Mouse (Mus musculus): ENCODE results near the gene Ptn. TPM values are rescaled to one million over a fixed set of nuclear protein-coding genes. Genes with fewer than 3 reads are reported as not detected.

Gene Ptn
- polyA plus RNA-seq (2014; fragmentation: Nextera tagmentation; extraction: Ambion mirVana) = 385 and 413 TPM in 2 replicates

DNA sequence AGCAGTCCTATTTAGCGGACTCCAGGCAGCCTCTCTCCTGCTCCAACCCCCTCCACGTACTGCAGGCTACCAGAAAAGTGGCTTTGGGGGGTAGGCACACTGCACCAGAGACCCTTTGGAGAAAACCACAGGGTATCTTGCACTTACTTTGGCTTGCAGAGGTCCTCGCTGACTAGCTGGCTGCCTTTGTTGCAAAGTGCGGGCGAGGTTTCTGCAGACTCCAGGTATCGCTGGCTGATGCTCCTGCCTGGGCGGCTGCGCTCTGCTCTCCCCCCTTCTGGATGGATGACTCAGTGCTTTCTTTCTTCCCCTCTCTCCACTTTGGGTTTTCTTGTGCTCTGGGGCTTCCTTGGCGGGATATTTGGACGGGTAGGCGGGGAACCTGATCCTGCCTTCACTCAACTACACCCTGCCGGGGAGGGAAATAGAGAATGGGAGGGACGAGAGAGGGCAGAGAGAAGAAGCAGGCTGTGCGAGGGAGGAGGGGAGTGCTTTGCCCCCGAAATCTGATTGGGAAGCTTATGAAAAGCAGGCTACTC, at the start of gene Ptn:
Gene Ptn (minus strand): TSS at position 474 of the 539 bp plus-strand sequence.
- H3K9ac ChIP-seq (ENCODE audit: low read depth, low read length) = peak within 1 kb of the TSS; percentile 76
- ATAC-seq (ENCODE audit: low FRiP score) (peak; percentile 84), DNase-seq (ENCODE audit: low spot score) (peak; percentile 70)
- H3K27ac ChIP-seq (ENCODE audit: low read depth, low read length) = peak within 1 kb of the TSS; percentile 85
- peak within 1 kb of the TSS; percentile 67 for H3K4me2 ChIP-seq (replicated peaks; ENCODE audit: low read depth, low read length)
- no peaks in the 10 kb centered on the region for H3K36me3 ChIP-seq (ENCODE audit: control insufficient read depth, insufficient read depth, low read length)
- peaks cover 3% of the 10 kb centered on the region; the same call in 1 of the 2 replicates for H3K4me1 ChIP-seq (replicated peaks; ENCODE audit: control insufficient read depth, insufficient read depth, low read length)
- H3K9me3 ChIP-seq (ENCODE audit: control insufficient read depth, low read length) = no peaks in the 10 kb centered on the region
- peak within 1 kb of the TSS; percentile 61 for H3K4me3 ChIP-seq (ENCODE audit: low read depth, low read length)
- 0% methylated on average over 15 of the region's 15 CpGs for WGBS
- H3K27me3 ChIP-seq (ENCODE audit: control insufficient read depth, insufficient read depth, low read length) = peaks cover 2% of the 10 kb centered on the region; the same call in 1 of the 2 replicates

DNA sequence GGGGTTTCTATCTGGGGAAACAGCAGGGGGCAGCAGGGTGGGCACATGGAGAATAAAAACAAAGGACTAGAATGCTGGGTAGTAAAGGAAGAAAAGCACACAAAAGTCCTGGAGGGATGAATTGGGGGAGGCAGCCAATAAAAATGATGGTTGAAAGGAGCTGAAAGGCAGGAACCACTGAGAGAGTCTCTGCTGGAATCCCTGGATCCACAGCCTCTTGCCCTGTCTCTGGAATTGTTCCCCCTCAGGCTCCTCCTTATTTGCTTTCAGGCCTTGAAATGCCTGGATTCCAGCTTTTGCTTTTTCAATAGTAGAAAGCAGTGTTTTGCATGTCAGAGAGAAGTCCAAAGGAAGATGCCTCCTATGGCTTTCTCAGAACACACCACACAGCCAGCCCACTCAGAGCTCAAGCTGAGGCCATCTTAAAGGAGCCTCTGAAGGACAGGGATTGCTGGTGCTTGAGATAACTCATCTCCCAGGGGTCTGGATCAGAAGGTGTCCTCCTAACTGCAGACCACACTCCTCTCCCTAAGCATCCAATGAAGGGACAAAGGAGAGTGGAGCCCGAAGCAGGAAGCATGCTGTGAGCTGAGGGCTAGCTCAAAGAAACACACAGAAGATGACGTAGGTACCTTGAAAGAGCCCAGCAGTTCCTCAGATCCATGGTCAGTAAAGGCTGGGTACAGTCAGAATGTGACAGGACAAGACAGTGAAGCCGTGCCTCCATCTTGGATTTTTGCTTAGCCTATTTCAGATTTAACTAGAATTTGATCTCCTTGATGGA, 48.4 kb upstream of the Ptn start:
- Histone ChIP-seq H3K4me2 (replicated peaks; ENCODE audit: low read depth, low read length) (no peak overlapping the region), H3K9ac (ENCODE audit: low read depth, low read length) (no peak overlapping the region), H3K27me3 (ENCODE audit: control insufficient read depth, insufficient read depth, low read length) (no peaks in the 10 kb centered on the region), H3K9me3 (ENCODE audit: control insufficient read depth, low read length) (no peaks in the 10 kb centered on the region), H3K4me1 (replicated peaks; ENCODE audit: control insufficient read depth, insufficient read depth, low read length) (no peaks in the 10 kb centered on the region), H3K4me3 (ENCODE audit: low read depth, low read length) (no peak overlapping the region), H3K36me3 (ENCODE audit: control insufficient read depth, insufficient read depth, low read length) (no peaks in the 10 kb centered on the region), H3K27ac (ENCODE audit: low read depth, low read length) (peak overlapping the region; percentile 73)
- 31% methylated on average over 3 of the region's 3 CpGs for WGBS
- ATAC-seq (ENCODE audit: low FRiP score) (peak; percentile 75), DNase-seq (ENCODE audit: low spot score) (peak; percentile 46)

DNA sequence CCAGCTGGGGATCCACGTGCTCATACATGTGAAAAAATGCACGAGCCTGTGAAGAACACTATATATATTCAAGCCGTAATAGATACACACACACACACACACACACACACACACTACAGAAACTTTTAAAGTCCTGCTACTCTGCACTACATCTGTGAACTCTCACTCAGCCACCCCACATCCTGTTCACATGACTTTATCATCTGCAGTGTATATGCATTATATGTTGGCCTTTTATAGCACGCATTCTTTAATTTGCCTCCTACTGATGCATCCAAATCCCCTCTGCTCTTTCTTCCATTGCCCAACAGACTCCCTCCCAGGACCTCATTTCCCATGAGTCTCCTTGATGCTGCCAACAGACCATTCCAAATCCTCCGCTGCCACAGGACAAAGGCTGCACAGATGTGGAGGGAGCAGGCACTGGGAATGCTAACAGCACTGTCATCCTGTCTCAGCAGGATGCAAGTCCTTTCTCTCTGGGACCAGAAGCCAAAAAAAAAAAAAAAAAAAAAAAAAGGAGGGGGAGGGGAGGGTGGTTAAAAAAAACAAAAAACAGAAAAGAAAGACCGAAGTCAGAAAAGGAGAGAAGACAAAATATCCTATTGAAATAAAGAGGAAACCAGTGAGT, 47.7 kb upstream of the Ptn start:
- peak overlapping the region; percentile 73; the same call in 1 of the 2 replicates for H3K27ac ChIP-seq (ENCODE audit: low read depth, low read length)
- no peaks in the 10 kb centered on the region for H3K36me3 ChIP-seq (ENCODE audit: control insufficient read depth, insufficient read depth, low read length)

GRCm38 (mm10) chr6:36850422-36851129, 40.6 kb upstream of the Ptn start:
- WGBS = 82% methylated on average over 7 of the region's 7 CpGs
- H3K9ac ChIP-seq (ENCODE audit: low read depth, low read length) = no peak overlapping the region
- DNase-seq (ENCODE audit: low spot score) = no peak
- no peak overlapping the region for H3K4me3 ChIP-seq (ENCODE audit: low read depth, low read length)
- H3K4me1 ChIP-seq (replicated peaks; ENCODE audit: control insufficient read depth, insufficient read depth, low read length) = no peaks in the 10 kb centered on the region
- H3K9me3 ChIP-seq (ENCODE audit: control insufficient read depth, low read length) = no peaks in the 10 kb centered on the region
- no peaks in the 10 kb centered on the region; the same call in 1 of the 2 replicates for H3K27me3 ChIP-seq (ENCODE audit: control insufficient read depth, insufficient read depth, low read length)
- ATAC-seq (ENCODE audit: low FRiP score) = no peak
- H3K27ac ChIP-seq (ENCODE audit: low read depth, low read length) = no peak overlapping the region
- H3K4me2 ChIP-seq (replicated peaks; ENCODE audit: low read depth, low read length) = no peak overlapping the region
- no peaks in the 10 kb centered on the region for H3K36me3 ChIP-seq (ENCODE audit: control insufficient read depth, insufficient read depth, low read length)

More for the DNA sequence above, 47.7 kb upstream of the Ptn start:
- no peak overlapping the region for H3K4me2 ChIP-seq (replicated peaks; ENCODE audit: low read depth, low read length)
- 13% methylated on average over 6 of the region's 6 CpGs for WGBS
- ATAC-seq (ENCODE audit: low FRiP score) (peak; percentile 88), DNase-seq (ENCODE audit: low spot score) (peak; percentile 62)
- H3K9ac ChIP-seq (ENCODE audit: low read depth, low read length) = no peak overlapping the region
- H3K27me3 ChIP-seq (ENCODE audit: control insufficient read depth, insufficient read depth, low read length) = no peaks in the 10 kb centered on the region
- H3K4me3 ChIP-seq (ENCODE audit: low read depth, low read length) = no peak overlapping the region
- no peaks in the 10 kb centered on the region for H3K9me3 ChIP-seq (ENCODE audit: control insufficient read depth, low read length)
- no peaks in the 10 kb centered on the region for H3K4me1 ChIP-seq (replicated peaks; ENCODE audit: control insufficient read depth, insufficient read depth, low read length)

DNA sequence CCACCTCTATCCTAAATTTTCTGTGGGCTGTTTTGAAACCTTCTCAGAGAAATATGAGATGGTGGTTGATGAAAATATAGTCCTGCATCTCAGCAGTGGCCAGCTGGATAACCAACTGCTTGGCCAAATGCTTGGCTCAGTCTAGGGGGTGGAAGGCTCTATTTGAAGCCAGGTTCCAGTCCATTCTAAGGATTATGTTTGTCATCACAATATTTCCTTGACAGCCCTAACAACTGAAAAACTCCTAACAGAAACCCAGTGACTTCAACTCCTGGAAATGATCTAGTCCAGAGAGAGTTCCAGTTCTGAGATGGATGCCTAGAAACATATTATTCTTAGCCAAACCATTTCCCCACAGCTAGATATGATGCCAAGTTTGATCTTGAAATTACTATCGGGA, 35.3 kb upstream of the Ptn start:
- H3K36me3 ChIP-seq (ENCODE audit: control insufficient read depth, insufficient read depth, low read length) = no peaks in the 10 kb centered on the region
- WGBS = 76% methylated on average over 1 of the region's 1 CpGs
- H3K4me2 ChIP-seq (replicated peaks; ENCODE audit: low read depth, low read length) = no peak overlapping the region
- H3K9ac ChIP-seq (ENCODE audit: low read depth, low read length) = no peak overlapping the region
- no peak for ATAC-seq (ENCODE audit: low FRiP score)
- H3K27me3 ChIP-seq (ENCODE audit: control insufficient read depth, insufficient read depth, low read length) = no peaks in the 10 kb centered on the region; the same call in 1 of the 2 replicates
- H3K9me3 ChIP-seq (ENCODE audit: control insufficient read depth, low read length) = no peaks in the 10 kb centered on the region
- no peak overlapping the region for H3K27ac ChIP-seq (ENCODE audit: low read depth, low read length)
- no peak for DNase-seq (ENCODE audit: low spot score)
- no peak overlapping the region for H3K4me3 ChIP-seq (ENCODE audit: low read depth, low read length)
- H3K4me1 ChIP-seq (replicated peaks; ENCODE audit: control insufficient read depth, insufficient read depth, low read length) = no peaks in the 10 kb centered on the region

- Histone ChIP-seq H3K27me3 (ENCODE audit: control insufficient read depth, insufficient read depth, low read length) (no peaks in the 10 kb centered on the region; the same call in 1 of the 2 replicates), H3K27ac (ENCODE audit: low read depth, low read length) (no peak overlapping the region), H3K9me3 (ENCODE audit: control insufficient read depth, low read length) (no peaks in the 10 kb centered on the region), H3K9ac (ENCODE audit: low read depth, low read length) (no peak overlapping the region), H3K4me3 (ENCODE audit: low read depth, low read length) (no peak overlapping the region), H3K36me3 (ENCODE audit: control insufficient read depth, insufficient read depth, low read length) (no peaks in the 10 kb centered on the region), H3K4me2 (replicated peaks; ENCODE audit: low read depth, low read length) (no peak overlapping the region), H3K4me1 (replicated peaks; ENCODE audit: control insufficient read depth, insufficient read depth, low read length) (no peaks in the 10 kb centered on the region)
- DNase-seq (ENCODE audit: low spot score) (no peak), ATAC-seq (ENCODE audit: low FRiP score) (no peak)
- 69% methylated on average over 6 of the region's 6 CpGs for WGBS
These were observed 34.2 kb upstream of the Ptn start for GRCm38 (mm10) chr6:36844258-36844657.

- DNase-seq (ENCODE audit: low spot score) (no peak), ATAC-seq (ENCODE audit: low FRiP score) (no peak)
- Histone ChIP-seq H3K4me3 (ENCODE audit: low read depth, low read length) (no peak overlapping the region), H3K4me1 (replicated peaks; ENCODE audit: control insufficient read depth, insufficient read depth, low read length) (no peaks in the 10 kb centered on the region), H3K27ac (ENCODE audit: low read depth, low read length) (no peak overlapping the region), H3K9me3 (ENCODE audit: control insufficient read depth, low read length) (no peaks in the 10 kb centered on the region), H3K36me3 (ENCODE audit: control insufficient read depth, insufficient read depth, low read length) (no peaks in the 10 kb centered on the region), H3K27me3 (ENCODE audit: control insufficient read depth, insufficient read depth, low read length) (no peaks in the 10 kb centered on the region; the same call in 1 of the 2 replicates), H3K9ac (ENCODE audit: low read depth, low read length) (no peak overlapping the region), H3K4me2 (replicated peaks; ENCODE audit: low read depth, low read length) (no peak overlapping the region)
- WGBS = 64% methylated on average over 3 of the region's 3 CpGs
These were observed 33.0 kb upstream of the Ptn start for GRCm38 (mm10) chr6:36843031-36843488.

GRCm38 (mm10) chr6:36842101-36842922, 32.3 kb upstream of the Ptn start:
- ATAC-seq (ENCODE audit: low FRiP score) = no peak
- no peaks in the 10 kb centered on the region for H3K4me1 ChIP-seq (replicated peaks; ENCODE audit: control insufficient read depth, insufficient read depth, low read length)
- 68% methylated on average over 5 of the region's 5 CpGs for WGBS

More at GRCm38 (mm10) chr6:36842101-36842922, 32.3 kb upstream of the Ptn start:
- DNase-seq (ENCODE audit: low spot score) = no peak
- Histone ChIP-seq H3K36me3 (ENCODE audit: control insufficient read depth, insufficient read depth, low read length) (no peaks in the 10 kb centered on the region), H3K4me3 (ENCODE audit: low read depth, low read length) (no peak overlapping the region), H3K27ac (ENCODE audit: low read depth, low read length) (no peak overlapping the region), H3K9me3 (ENCODE audit: control insufficient read depth, low read length) (no peaks in the 10 kb centered on the region), H3K4me2 (replicated peaks; ENCODE audit: low read depth, low read length) (no peak overlapping the region), H3K27me3 (ENCODE audit: control insufficient read depth, insufficient read depth, low read length) (no peaks in the 10 kb centered on the region; the same call in 1 of the 2 replicates), H3K9ac (ENCODE audit: low read depth, low read length) (no peak overlapping the region)

All from hindbrain, embryonic 11.5 days (tissue).